8 mouse cellular contexts compared by ENCODE assay signal in the genomic region with DNA sequence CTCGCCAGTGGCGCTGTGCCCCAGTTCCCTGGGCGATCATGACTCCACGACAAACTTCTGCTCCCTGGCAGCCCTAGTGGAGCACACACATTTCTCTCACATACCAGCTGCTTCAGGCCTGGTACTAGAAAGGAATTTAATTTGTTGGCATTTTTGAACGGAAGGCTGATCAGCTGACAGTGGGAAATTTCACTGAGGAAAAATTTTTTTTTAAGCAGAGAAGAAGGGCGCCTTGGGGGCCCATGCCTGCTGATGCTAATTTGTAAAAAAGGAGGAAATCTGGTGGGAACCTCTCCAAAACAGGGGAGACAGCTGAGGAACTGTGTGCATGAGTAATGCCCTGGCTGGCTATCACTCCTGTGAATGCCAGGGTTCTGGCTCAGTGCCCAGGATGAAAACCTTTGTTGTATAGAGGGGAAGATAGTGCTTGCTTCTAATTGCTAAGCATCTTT.
DNase-seq lines count a peak whose midpoint lies in the region; ATAC-seq lines count a peak whose summit lies in the region.
"Had no signal": no experiment of that assay in that cellular context is flagged by ENCODE, and none has a peak within 500 bp of the region (broad histone marks: within the 10 kb centered on the region; RNA-seq: fewer than 3 reads in every experiment).

No protein-coding gene starts in this region.

- 69% methylated on average over 6 of the region's 6 CpGs for WGBS in stomach, embryonic 16.5 days

- no peak overlapping the region for H3K4me3 ChIP-seq in stomach, embryonic 16.5 days (replicated peaks; ENCODE audit: low read length)
- H3K4me3 ChIP-seq: heart, embryonic 13.5 days had no signal

- ATAC-seq in frontal cortex, adult (ENCODE audit: low TSS enrichment), result peak; percentile 89
- ATAC-seq in stomach, embryonic 16.5 days (ENCODE audit: insufficient read depth, low FRiP score), result 0 out of 2 replicates have a peak, but pooled peaks have one; percentile 56

- no peaks in the 10 kb centered on the region for H3K9me3 ChIP-seq in stomach, embryonic 16.5 days (replicated peaks; ENCODE audit: control insufficient read depth, low read length)
- H3K9me3 ChIP-seq: heart, embryonic 13.5 days had no signal

- H3K4me2 ChIP-seq in stomach, embryonic 16.5 days (ENCODE audit: low read depth, low read length), result no peak overlapping the region
- H3K4me2 ChIP-seq: heart, embryonic 13.5 days had no signal

- no peaks in the 10 kb centered on the region for H3K4me1 ChIP-seq in stomach, embryonic 16.5 days (ENCODE audit: control insufficient read depth, insufficient read depth, low read length)
- H3K4me1 ChIP-seq: heart, embryonic 13.5 days had no signal

- DNase-seq in Muller cell, postnatal 12 days (ENCODE audit: inconsistent ontology term), result peak; percentile 90
- peak; percentile 34 for DNase-seq in adrenal gland, adult 8-10 months
- peak; percentile 58 to 74 for DNase-seq in left cerebral cortex, postnatal 10 days (ENCODE audit: extremely low spot score in 1 of 2, low spot score in 2 of 2)
- no peak for DNase-seq in thymus, postnatal 14 days
- DNase-seq in natural killer cell, adult 2 months (ENCODE audit: low spot score in 2 of 2), result no peak

- no peaks in the 10 kb centered on the region for H3K27me3 ChIP-seq in stomach, embryonic 16.5 days (ENCODE audit: control insufficient read depth, insufficient read depth, low read length)
- H3K27me3 ChIP-seq: heart, embryonic 13.5 days had no signal

- H3K27ac ChIP-seq in stomach, embryonic 16.5 days (ENCODE audit: low read length), result no peak overlapping the region
- H3K27ac ChIP-seq: heart, embryonic 13.5 days had no signal

- H3K36me3 ChIP-seq in stomach, embryonic 16.5 days (ENCODE audit: control insufficient read depth, insufficient read depth, low read length), result no peaks in the 10 kb centered on the region
- H3K36me3 ChIP-seq: heart, embryonic 13.5 days had no signal

- no peak overlapping the region for H3K9ac ChIP-seq in stomach, embryonic 16.5 days (ENCODE audit: low read length)
- H3K9ac ChIP-seq: heart, embryonic 13.5 days had no signal

- intact Hi-C loops in left cerebral cortex, postnatal 10 days (cut with DNase I), result no loop called here

Comparison
In these comparisons a context has a peak if more than half of its experiments do, and no peak if none do; other contexts are left out.
1. DNase-seq: peak in Muller cell, postnatal 12 days (single experiment), adrenal gland, adult 8-10 months (single experiment) and left cerebral cortex, postnatal 10 days (2 of 2); none in thymus, postnatal 14 days (single experiment) and natural killer cell, adult 2 months (0 of 2).